Mouse (Mus musculus) hindlimb bud, embryonic 11.5 days (tissue): ENCODE data around the gene Sstr3.
A peak's percentile ranks its signal among the peaks of the same experiment; 100 is the strongest.

Experiments
- DNase-seq: peaks from one replicate; pipeline ENCODE4 v3.0.0-alpha.2; 2012; ENCODE audit warnings: low read depth, low spot score; ENCODE audit errors: extremely low spot score

The Sstr3 gene

DNA sequence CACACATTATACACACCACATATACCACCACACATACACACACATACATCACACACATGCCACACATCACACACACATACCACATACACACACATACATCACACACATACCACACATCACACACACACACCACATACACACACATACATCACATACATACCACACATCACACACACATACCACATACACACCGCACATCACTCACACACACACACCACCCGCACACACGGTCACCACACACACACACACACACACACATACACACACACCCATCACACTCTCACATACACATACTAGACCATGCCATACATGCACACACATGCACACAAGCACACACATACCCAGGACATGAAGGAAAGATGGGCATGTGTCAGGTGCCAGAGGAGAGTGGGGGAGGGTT is 18.9 kb upstream of the Sstr3 start:
- DNase-seq: no peak

DNA sequence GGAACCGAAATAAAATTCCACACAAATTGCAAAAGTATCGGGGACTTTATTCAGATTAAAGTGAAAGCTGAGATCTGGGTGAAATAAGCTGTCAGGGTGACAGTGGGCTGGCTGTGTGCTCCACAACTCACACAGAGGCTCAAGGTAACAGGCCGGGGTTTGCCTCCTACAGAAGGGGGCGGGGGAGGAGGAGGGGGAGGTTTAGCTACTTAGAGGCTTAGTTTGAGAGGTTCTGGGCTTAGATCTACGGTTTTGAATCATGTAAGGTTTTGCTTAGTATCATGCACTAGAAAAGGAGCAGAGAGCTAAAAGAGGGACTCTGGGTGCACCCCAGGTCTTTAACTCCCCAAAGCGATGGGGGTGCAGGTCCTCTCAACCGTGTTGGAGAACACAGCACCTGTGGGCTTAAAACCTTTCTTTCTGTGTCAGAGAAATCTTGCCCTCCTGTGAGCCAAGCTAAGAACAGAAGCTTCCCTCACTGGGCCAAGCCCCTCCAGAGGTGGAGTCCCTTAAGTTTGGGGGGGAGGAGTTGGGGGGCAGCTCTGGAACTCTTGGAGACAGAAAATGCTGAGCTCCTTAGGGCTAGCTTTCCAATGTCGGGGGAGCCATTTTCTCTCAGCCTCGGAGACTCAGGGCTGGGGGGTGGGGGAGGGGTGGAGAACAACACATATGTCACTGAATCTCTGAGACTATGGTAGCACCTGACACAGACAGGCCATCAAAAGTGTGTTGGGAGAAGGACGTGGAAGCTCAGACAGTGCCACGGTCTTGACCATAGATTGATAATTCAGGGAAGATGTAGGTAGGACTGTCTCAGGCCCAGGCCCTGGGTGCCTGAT is 14.9 kb upstream of the Sstr3 start:
- DNase-seq: no peak

DNA sequence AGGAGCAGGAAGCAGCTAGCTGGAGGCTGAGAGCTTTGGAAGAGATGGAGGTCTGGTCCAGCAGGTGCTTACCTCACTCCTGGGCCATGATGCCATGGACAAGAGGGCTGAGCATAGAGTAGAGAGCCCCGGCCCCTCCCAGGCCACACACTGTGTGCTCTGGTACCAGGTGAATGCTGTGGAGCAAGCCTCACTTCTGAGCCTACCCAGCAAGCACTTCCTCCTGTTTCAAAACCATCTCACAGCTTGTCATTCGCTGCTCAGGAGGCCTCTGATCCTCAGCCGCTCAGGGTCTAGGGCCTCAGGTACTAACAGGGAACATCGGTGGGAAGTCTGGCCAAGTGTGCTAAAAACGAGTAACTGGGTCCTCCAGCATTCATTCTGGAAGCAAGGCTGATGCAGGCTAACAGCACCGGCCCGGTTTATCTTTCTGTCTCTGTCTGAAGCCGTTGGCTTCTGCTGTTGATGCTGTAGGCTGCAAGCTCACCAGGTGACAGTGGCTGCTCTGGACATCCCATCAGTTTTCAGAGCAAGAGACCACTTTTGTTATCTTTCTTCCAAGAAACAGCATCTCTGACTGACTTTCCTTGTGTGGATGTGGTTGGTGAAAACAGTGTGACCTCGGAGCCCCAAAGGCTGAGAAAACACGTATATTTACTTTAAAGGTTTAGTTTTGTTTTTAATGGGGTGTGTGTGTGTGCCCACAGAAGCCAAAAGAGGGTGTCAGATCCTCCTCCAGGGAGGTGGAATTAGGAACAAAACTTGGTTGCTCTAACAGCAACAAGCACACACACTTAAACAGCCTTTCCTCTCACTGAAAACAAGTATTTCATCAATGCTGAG is 13.4 kb upstream of the Sstr3 start:
- DNase-seq: no peak

DNA sequence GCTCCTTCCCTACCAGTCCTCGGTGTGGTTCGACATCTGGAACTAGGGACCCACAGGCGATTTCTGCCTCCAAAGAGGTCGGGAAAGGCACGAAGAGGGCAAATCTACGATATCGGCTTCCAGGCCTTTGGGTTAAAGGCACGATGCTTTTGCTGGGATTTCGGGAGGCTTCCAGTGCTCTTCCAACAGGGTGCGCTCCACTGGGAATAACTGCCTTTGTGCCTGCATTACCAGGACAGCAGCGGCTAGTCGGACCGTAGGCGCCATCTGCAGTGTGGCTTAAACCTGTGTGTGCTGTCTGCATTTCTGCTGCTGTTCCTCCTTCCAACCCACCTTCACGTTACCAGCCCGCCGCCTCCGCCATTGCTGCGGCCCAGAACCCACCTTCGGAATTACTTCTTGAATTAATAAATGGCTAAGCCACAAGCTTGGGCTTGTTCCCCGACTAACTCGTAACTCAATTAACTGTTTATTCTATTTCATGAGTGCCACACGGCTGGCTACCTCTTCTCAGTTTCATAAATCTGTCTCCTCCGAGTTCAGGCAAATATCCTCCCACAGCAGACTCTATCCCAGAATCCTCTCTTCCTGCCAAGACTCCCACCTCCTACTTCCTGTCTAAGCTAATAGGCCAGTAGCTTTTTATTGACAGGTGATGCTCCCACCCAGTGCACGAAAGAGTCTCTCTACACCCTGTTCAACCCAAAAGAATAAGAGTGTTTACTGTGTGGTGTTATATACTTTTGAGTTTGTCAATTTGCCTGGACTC is 10.2 kb upstream of the Sstr3 start:
- no peak for DNase-seq

- no peak for DNase-seq
Observed at GRCm38 (mm10) chr15:78549189-78549734, 4.8 kb upstream of the Sstr3 start.

DNA sequence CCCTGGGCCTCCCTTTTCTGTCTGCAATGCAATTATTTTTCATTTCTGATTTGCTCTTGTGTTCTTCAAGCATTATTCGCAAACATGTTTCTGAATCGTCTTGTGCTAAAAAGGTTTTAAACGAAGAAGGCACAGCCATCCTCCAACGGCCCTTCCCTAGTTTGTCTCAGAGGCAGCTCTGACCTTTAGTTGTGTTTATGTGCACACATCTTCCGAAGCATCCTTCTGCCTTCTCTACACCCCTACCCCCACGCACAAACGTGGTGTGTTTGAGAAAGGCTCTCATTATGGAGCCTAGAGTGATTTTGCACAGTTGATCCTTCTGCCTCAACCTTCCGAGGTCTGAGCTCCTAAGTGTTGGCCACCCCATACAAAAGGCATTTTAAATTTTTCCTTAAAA is 4.2 kb upstream of the Sstr3 start:
- DNase-seq: no peak

GRCm38 (mm10) chr15:78548336-78548665 is 3.8 kb upstream of the Sstr3 start:
- no peak for DNase-seq

- DNase-seq: no peak
Observed at GRCm38 (mm10) chr15:78547415-78548335, 3.2 kb upstream of the Sstr3 start.

GRCm38 (mm10) chr15:78546060-78546459 is 1.6 kb upstream of the Sstr3 start:
- no peak for DNase-seq

GRCm38 (mm10) chr15:78544041-78544440 is 444 bp downstream of the Sstr3 start:
- no peak for DNase-seq

DNA sequence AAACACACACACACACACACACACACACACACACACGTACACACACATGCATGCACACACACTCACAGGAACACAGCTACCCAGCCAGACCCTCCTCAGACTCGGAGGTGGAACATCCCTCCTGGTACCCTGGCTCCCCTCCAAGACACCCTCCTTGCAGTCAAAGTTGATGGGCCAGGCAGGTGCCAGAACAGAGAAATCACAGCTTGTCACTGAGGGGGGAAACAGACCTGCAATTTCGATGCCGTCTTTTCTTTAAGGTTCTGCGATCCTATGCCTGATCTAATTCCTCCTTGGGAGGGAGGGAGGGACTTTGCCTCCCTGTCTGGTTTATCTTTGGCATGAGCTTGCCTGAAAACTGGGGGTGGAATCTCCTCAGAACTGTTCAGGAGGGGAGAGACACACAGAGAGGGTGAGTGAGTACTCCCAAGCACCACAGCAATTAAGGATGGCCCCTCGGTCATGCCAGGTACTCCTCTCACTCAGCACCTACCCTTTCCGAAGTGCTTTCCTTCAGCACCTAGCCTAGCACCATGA is 1.6 kb downstream of the Sstr3 start:
- no peak for DNase-seq

DNA sequence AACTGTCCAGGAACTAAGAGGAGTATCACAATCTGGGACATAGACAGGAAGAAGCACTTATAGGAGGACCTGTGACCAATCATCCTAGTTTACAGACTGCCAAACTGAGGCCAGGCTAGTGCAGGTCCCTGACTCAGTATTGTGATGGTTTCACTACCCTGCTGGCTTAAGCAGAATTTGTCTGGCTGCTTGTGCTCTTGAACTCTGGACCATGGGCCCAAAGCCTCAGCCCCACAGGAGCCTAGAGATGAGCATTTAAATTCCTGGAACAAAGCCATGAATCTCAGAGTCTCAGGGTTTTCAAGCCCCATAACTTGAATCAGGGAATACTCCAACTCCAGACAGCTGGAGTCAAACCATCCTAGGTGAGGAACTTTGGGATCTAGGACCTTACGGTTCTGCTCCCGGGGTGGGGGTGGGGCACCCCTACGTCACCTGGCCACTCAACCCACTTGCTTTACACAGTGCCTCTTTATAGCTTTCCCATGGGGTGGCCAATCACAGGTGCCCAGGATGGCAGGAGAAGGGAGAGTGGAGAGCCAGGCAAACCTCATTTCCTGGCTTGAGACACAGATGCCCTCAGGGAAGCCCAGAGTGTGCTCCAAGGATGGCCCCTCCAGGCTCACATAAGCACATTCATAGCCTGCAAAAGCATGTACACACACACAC is 2.3 kb downstream of the Sstr3 start:
- DNase-seq: no peak

DNA sequence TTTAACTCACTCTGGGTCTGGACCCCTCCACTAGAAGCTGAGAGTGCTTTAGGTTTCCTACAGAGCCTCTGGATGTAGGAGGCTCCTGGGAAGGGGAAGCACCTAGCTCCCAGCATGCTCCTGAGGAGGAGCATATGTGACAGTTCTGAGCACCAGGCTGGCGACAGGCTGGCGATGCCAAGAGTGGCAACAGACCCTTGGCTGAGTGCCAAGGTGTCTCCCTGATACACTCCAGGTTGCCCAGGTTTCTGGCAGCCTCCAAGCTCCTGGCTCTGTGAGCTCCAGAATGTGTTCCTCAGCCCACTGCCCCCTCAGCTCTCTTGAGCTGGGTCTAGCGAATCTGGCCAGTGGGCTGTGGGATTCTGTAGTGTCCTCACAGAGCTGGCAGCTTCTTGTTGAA is 2.9 kb downstream of the Sstr3 start:
- no peak for DNase-seq

DNA sequence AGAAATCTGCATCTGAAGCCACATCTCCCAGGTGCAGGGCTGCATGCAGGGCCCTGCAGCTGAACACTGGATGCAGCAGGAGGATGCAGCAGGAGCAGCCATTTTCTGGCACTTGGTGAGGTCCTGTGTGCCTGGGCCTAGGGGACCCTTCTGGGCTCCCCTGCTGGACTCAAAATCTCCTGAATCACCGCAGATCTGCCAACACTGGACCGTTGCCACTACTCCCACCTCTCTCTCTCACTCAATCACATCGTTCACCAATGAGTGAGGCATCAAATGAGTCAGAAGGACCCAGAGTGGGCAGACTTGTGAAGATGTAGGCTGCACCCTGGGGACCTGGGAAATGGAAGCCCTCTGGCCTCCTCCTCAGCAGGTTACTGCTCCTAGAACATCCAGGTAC is 3.4 kb downstream of the Sstr3 start:
- no peak for DNase-seq

DNA sequence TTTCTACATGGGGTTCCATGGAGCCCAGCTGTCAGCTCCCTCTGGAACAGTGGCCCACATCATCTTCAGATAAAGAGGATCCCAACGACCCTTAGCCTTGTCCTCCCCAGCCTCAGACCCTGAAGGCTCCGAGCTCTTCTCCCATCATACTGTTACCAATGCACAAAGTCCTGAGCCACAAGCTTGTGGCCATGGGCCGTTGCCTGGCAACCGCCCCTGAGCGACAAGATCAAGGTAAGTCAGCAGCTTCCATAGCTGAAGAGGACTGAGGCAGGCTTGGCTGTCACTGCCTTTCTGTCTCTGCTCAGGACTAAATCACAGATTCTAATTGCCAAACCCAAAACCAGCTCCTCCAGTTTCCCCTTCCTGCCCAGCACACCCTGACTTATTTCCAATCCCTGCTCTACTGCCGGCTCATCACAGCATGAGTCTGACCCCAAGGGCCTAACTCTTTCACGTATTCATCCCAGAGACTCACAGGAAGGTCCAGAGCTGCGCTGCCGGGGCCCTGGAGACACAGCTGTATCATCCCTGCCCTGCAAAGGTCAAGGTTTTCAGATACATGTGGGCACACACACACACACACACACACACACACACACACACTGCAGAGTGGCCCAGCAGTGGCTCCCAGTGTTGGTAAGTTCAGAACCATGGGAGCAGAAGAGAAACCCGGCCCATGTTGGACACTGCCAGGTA is 8.6 kb downstream of the Sstr3 start:
- no peak for DNase-seq

DNA sequence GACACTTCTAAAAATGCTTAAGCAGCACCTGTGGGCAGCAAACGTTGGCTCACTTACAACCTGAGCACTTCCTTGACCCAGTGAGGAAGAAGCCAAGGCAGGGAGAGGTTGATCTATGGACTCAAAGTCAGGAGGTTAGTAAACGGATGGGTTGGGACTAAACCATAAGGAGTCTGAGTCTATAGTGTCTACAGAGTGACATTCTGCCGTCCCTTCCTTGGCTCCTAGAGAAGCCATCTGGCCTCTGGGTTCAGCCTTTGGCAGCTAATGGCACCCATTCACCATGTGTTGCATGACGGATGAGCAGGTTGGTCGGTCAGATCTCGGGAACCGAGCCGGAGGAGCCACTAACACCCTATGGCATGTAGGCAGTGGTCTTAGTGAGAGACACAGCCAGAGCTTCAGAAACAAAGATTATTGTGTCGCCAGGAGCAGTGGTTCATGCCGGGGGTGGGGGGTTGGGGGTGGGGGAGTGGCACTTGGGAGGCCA is 11.1 kb downstream of the Sstr3 start:
- no peak for DNase-seq

DNA sequence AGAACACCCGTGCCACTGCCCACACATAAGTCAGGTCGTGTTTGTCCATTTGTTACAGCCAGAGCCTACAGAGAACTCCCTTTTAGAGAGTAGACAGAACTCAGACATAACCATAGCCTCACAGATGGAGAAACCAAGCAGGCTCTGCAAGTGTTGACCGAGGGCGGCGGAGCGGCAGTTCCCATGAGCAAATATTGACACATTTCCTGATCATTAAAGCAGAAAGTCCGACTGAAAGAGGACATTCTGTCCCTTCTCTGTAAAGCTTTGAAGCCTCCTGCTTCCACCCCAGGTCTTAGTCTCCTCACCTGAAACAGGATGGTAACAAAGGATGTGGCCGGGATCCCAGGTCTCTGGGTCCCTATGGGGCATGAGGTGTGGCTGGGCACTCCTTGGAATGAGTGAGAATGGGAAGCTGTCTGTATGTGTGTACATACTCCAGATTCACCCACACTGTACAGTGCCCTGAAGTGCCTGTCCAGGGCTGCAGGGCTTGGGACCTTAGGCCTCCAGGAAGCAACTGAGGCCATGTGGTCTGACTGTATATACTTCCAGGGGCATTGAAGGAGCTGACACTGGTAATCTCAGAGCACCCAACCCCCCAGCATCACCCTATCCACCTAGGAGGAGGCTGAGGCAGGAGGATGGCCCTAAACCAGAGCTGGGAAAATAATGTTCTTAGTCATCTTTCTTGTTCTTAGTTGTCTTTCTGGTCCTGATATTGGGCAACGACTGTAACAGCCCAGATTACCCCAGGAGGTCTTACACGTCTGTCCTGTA is 11.7 kb downstream of the Sstr3 start:
- DNase-seq: no peak

- DNase-seq: peak; percentile 98
Observed at GRCm38 (mm10) chr15:78531901-78532469, 12.5 kb downstream of the Sstr3 start.
